Mouse (Mus musculus) heart, postnatal 0 days (tissue): ENCODE results near the gene Aqp1. TPM values are rescaled to one million over a fixed set of nuclear protein-coding genes. Genes with fewer than 3 reads are reported as not detected.
A peak's percentile ranks its signal among the peaks of the same experiment; 100 is the strongest.

ENCODE experiments used
- ATAC-seq: fragments of 200-750 bp; cut with Nextera tagmentation; 2 replicates; pipeline ENCODE4 v1.8.0; 2017; ENCODE audit warnings: low read depth, moderate number of reproducible peaks, moderate library complexity; ENCODE audit not compliant: insufficient read depth
- DNase-seq: peaks from one replicate; pipeline ENCODE4 v3.0.0-alpha.2; 2016; ENCODE audit warnings: low spot score
- H3K27ac ChIP-seq: fragments of 300-500 bp; sonication (generic); 2 replicates; pipeline ENCODE4 v1.5.1; 2014; ENCODE audit warnings: low read depth, mild to moderate bottlenecking
- H3K27me3 ChIP-seq: fragments of 300-500 bp; sonication (generic); 2 replicates; pipeline ENCODE4 v1.6.1; 2014; ENCODE audit warnings: low read length, mixed read lengths; ENCODE audit not compliant: control insufficient read depth, insufficient read depth
- H3K36me3 ChIP-seq: fragments of 300-500 bp; sonication (generic); replicated peaks from 2 replicates; pipeline ENCODE4 v1.6.1; 2014; ENCODE audit warnings: low read length, mixed read lengths; ENCODE audit not compliant: control insufficient read depth, insufficient read depth
- H3K4me1 ChIP-seq: fragments of 300-500 bp; sonication (generic); 2 replicates; pipeline ENCODE4 v1.6.1; 2014; ENCODE audit warnings: antibody characterized with exemption; ENCODE audit not compliant: control insufficient read depth, insufficient read depth
- H3K4me2 ChIP-seq: fragments of 300-500 bp; sonication (generic); 2 replicates; pipeline ENCODE4 v1.6.1; 2014; ENCODE audit warnings: low read depth, mild to moderate bottlenecking, low read length, moderate library complexity
- H3K4me3 ChIP-seq: fragments of 300-500 bp; sonication (generic); 2 replicates; pipeline ENCODE4 v1.5.1; 2014; ENCODE audit warnings: low read depth, low read length
- H3K9ac ChIP-seq: fragments of 300-500 bp; sonication (generic); replicated peaks from 2 replicates; pipeline ENCODE4 v1.6.1; 2014; ENCODE audit warnings: low read depth, low read length, mixed read lengths
- H3K9me3 ChIP-seq: fragments of 300-500 bp; sonication (generic); replicated peaks from 2 replicates; pipeline ENCODE4 v1.6.1; 2016; ENCODE audit warnings: low read length; ENCODE audit not compliant: control insufficient read depth
- CTCF ChIP-seq: IDR thresholded peaks from 2 replicates; pipeline ENCODE4 v1.5.1; 2016; ENCODE audit warnings: antibody characterized with exemption, control low read depth, low read depth
- EP300 ChIP-seq: IDR thresholded peaks from 2 replicates; pipeline ENCODE4 v1.6.1; 2016; ENCODE audit warnings: antibody characterized with exemption, low read depth
- WGBS: fragments of 180-500 bp; shearing (Covaris S2); extraction: QIAGEN DNeasy Blood & Tissue Kit; methylation state at CpG from one replicate; pipeline ENCODE4 v1.1.7; 2014; 5-methylcytosine and 5-hydroxymethylcytosine counted together
- polyA plus RNA-seq: library from polyadenylated mRNA; unstranded; fragments of >200 nt; fragmentation: Nextera tagmentation; extraction: Ambion mirVana; gene quantifications from 2 replicates; pipeline ENCODE4 v1.2.1, GENCODE M21; 2015
- total RNA-seq: library from RNA; depleted of rRNA; stranded (reverse); fragments of >200 nt; gene quantifications from 2 replicates; pipeline ENCODE4 v1.2.3, GENCODE M21; 2014; ENCODE audit warnings: low replicate concordance

Aqp1 gene
- total and polyA plus RNA-seq, 2 experiments from 2014 or later = 56.4 to 146 TPM

DNA sequence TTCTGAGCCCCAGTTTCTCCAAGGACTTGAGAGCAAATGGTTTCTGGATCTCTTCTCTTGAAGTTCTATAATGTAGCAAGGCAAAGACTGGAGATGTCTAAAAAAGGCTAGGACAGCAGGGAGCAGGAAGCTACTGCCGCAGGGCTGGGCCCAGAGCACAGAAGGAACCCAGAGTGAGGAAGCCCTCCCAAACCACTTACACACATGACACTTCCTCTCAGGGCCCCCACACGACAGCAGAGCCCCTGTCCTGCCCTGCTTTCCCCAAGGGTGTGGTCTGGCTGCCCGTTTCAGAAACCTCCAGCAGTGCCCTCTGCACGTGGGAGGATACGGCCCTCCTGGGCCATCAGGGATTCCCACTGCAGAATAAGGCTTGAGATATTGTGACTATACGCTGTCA, 4.9 kb upstream of the Aqp1 start:
- DNase-seq (no peak), ATAC-seq (no peak)
- Histone ChIP-seq H3K9me3 (no peaks in the 10 kb centered on the region), H3K4me3 (no peak overlapping the region), H3K4me1 (peaks cover 37% of the 10 kb centered on the region), H3K36me3 (no peaks in the 10 kb centered on the region), H3K27ac (no peak overlapping the region), H3K9ac (no peak overlapping the region), H3K27me3 (no peaks in the 10 kb centered on the region), H3K4me2 (no peak overlapping the region)
- TF ChIP-seq CTCF (no peak), EP300 (no peak)
- 50% methylated on average over 6 of the region's 6 CpGs for WGBS

DNA sequence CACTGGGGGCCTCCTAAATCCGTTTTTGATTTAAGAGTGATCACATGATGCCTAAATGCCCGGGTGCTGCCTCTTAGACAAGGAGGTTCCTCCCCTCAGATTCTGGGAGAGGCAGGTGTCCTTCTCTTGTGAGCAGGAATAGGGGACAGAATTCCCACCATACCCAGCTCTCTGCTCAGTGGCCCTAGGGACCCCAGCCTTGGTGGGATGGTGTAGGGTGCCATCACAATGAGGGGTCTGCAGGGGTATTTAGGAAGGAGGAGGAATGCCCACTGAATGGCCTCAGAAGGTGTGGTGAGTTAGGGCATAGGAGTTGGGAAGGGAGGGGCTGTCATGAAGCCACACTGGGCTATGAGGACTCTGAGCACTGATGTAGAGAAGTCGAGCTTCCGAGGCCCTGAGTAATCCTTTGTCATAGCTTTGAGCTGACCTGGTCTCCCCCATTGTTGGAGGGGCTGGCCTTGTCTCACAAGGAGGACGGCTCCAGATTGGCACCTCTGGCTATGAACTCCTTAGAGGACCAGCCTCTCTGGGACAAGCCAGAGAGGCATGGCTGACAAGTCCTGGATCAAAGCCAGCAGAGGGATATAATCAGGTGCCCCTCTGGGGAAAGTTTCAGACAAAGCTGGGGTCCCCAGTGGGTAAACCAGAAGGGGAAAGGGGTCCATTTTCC, 4.0 kb upstream of the Aqp1 start:
- H3K27ac ChIP-seq = peak overlapping the region; percentile 44; the same call in 1 of the 2 replicates
- H3K36me3 ChIP-seq = no peaks in the 10 kb centered on the region
- no peak for TF ChIP-seq CTCF
- no peak for TF ChIP-seq EP300
- no peak overlapping the region for H3K4me3 ChIP-seq
- H3K27me3 ChIP-seq = no peaks in the 10 kb centered on the region
- no peaks in the 10 kb centered on the region for H3K9me3 ChIP-seq
- 28% methylated on average over 5 of the region's 5 CpGs for WGBS
- no peak overlapping the region for H3K4me2 ChIP-seq
- DNase-seq = no peak
- H3K4me1 ChIP-seq = peaks cover 40% of the 10 kb centered on the region
- H3K9ac ChIP-seq = no peak overlapping the region
- no peak for ATAC-seq

- Histone ChIP-seq H3K4me1 (peaks cover 38% of the 10 kb centered on the region), H3K36me3 (no peaks in the 10 kb centered on the region), H3K9ac (no peak overlapping the region), H3K27me3 (no peaks in the 10 kb centered on the region), H3K27ac (peak overlapping the region; percentile 44; the same call in 1 of the 2 replicates), H3K9me3 (no peaks in the 10 kb centered on the region), H3K4me2 (no peak overlapping the region), H3K4me3 (no peak overlapping the region)
- 44% methylated on average over 6 of the region's 6 CpGs for WGBS
- DNase-seq (no peak), ATAC-seq (no peak)
- TF ChIP-seq EP300 (no peak), CTCF (no peak)
Observed at GRCm38 (mm10) chr6:55332773-55333109, 3.5 kb upstream of the Aqp1 start.

- H3K4me3 ChIP-seq = peak overlapping the region; percentile 40
- H3K9ac ChIP-seq = peak overlapping the region; percentile 34; the same call in 1 of the 2 replicates
- H3K27me3 ChIP-seq = no peaks in the 10 kb centered on the region
- no peaks in the 10 kb centered on the region for H3K36me3 ChIP-seq
- WGBS = 52% methylated on average over 5 of the region's 5 CpGs
- no peak overlapping the region for H3K27ac ChIP-seq
- peaks cover 54% of the 10 kb centered on the region for H3K4me1 ChIP-seq
- no peak for ATAC-seq
- TF ChIP-seq CTCF (no peak), EP300 (no peak)
- peak overlapping the region; percentile 53 for H3K4me2 ChIP-seq
- DNase-seq = no peak
- no peaks in the 10 kb centered on the region for H3K9me3 ChIP-seq
Observed at GRCm38 (mm10) chr6:55337242-55337641, 1.0 kb downstream of the Aqp1 start.

DNA sequence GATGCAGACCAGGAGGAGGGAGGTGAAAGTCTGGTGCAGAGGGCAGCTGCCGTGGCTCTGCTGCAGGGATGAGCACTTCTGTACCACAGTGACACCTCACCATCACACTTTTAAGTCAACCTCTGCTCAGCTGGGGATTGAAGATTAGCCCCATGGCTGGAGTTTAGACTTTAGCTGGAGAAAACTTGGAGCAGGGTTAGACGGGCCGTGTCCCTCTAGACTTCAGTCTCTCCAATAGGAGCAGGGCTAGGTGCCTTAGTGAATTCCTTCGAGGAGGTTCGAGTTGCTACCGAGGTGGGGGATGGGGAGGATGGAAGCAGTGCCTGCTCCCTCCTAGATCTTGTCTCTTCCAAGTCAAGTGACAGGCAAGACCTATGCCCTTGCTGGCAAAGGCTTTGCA, 1.8 kb downstream of the Aqp1 start:
- TF ChIP-seq CTCF = no peak
- no peak for TF ChIP-seq EP300
- no peak overlapping the region for H3K27ac ChIP-seq
- peaks cover 49% of the 10 kb centered on the region for H3K4me1 ChIP-seq
- H3K9me3 ChIP-seq = no peaks in the 10 kb centered on the region
- peak overlapping the region; percentile 34; the same call in 1 of the 2 replicates for H3K9ac ChIP-seq
- ATAC-seq = no peak
- H3K36me3 ChIP-seq = no peaks in the 10 kb centered on the region
- H3K4me2 ChIP-seq = peak overlapping the region; percentile 53
- 44% methylated on average over 6 of the region's 6 CpGs for WGBS
- H3K27me3 ChIP-seq = no peaks in the 10 kb centered on the region
- no peak for DNase-seq
- peak overlapping the region; percentile 40 for H3K4me3 ChIP-seq
